Mouse (Mus musculus) T-cell, adult 66 days (primary cell): ENCODE data around the gene Duxbl1. TPM values are rescaled to one million over a fixed set of nuclear protein-coding genes. Genes with fewer than 3 reads are reported as not detected.

ENCODE experiments used
- total RNA-seq, 2 experiments: library from RNA; stranded (reverse); gene quantifications; 3 replicates in 1 of 2; 4 replicates in 1 of 2; pipeline ENCODE4 v1.2.4; 2023

Duxbl1 gene
- total RNA-seq, result not detected

GRCm38 (mm10) chr14:25978371-25979241 is at the start of gene Duxbl1:
Gene Duxbl1, plus strand, starts transcription at chr14:25978577.

GRCm38 (mm10) chr14:25938004-25938403 is 40.4 kb upstream of the Duxbl1 start, which contains the start of gene Cphx1:
Gene Cphx1, plus strand, starts transcription at chr14:25938304.

Other genes with a start within 250 kb of the Duxbl1 start
- gene Zcchc24, start 209.5 kb upstream of the Duxbl1 start, total RNA-seq, result 1 to 10 TPM; 2.1 to 2.4 TPM
- gene Anxa11, start 136.4 kb upstream of the Duxbl1 start, total RNA-seq, result 10 to 100 TPM; 87.6 to 89.9 TPM
- gene Plac9a, start 75.5 kb upstream of the Duxbl1 start, total RNA-seq, result not detected
- gene Tmem254a, start 50.9 kb upstream of the Duxbl1 start, total RNA-seq, result 10 to 100 TPM in 1 of 2 experiments, 1 to 10 TPM in 1; 5.3 to 10.8 TPM
- gene Cphx1, start 40.3 kb upstream of the Duxbl1 start, total RNA-seq, result not detected
- not detected for gene Gm9780, start 64.1 kb downstream of the Duxbl1 start, total RNA-seq
- gene Tmem254c, start 88.8 kb downstream of the Duxbl1 start, total RNA-seq, result 10 to 100 TPM; 20.5 to 21.6 TPM
- gene Cphx2, start 102.9 kb downstream of the Duxbl1 start, total RNA-seq, result not detected
- gene Cphx3, start 103.7 kb downstream of the Duxbl1 start, total RNA-seq, result not detected
- gene Duxbl2, start 139.8 kb downstream of the Duxbl1 start, total RNA-seq, result under 1 TPM in 1 of 2 experiments, not detected in 1; 0.35 TPM
- gene Plac9b, start 203.9 kb downstream of the Duxbl1 start, total RNA-seq, result not detected
- 1 to 10 TPM; 5.4 to 6.5 TPM for gene Tmem254b, start 228.5 kb downstream of the Duxbl1 start, total RNA-seq